Mouse (Mus musculus) left cerebral cortex, postnatal 25 days (tissue): Measurements from ENCODE around the gene Stra6. TPM values are rescaled to one million over a fixed set of nuclear protein-coding genes. Genes with fewer than 3 reads are reported as not detected.

Experiments used
- DNase-seq, 2 experiments: peaks; one replicate each; pipeline ENCODE4 v3.0.0; 2022; ENCODE audit warnings: low spot score in 2 of 2, mixed read lengths in 1 of 2
- intact Hi-C: fragments of 180-260 bp; cut with DNase I; formaldehyde crosslinking; loops from one replicate; pipeline ENCODE4 v1.15.1; 2025
- total RNA-seq, 2 experiments: library from RNA; stranded (reverse); gene quantifications; 2 replicates each; pipeline ENCODE4 v1.2.3; 2021

Stra6 gene
- total RNA-seq, 2 experiments from 2014 or later, result 7.2 to 8.7 TPM

GRCm38 (mm10) chr9:58087277-58087998 lies 23.9 kb downstream of the Stra6 start:
- intact Hi-C loops, result loop anchor here (1.0 kb wide), 1 partner anchor 116 kb away; no protein-coding TSS in a partner anchor
- peak; percentile 52 to 86 for DNase-seq

- DNase-seq, result no peak
- intact Hi-C loops, result no loop called here
Observed at GRCm38 (mm10) chr9:58091623-58092425, 28.2 kb downstream of the Stra6 start.

GRCm38 (mm10) chr9:58092581-58093269 lies 29.1 kb downstream of the Stra6 start:
- DNase-seq, result no peak
- intact Hi-C loops, result no loop called here

- DNase-seq, result no peak
- intact Hi-C loops, result no loop called here
Observed at GRCm38 (mm10) chr9:58093776-58094175, 30.2 kb downstream of the Stra6 start.

- intact Hi-C loops, result no loop called here
Observed at GRCm38 (mm10) chr9:58095977-58096376, 32.4 kb downstream of the Stra6 start.

GRCm38 (mm10) chr9:58096629-58097301 lies 33.2 kb downstream of the Stra6 start:
- intact Hi-C loops, result no loop called here

More at GRCm38 (mm10) chr9:58095977-58096376, 32.4 kb downstream of the Stra6 start:
- no peak for DNase-seq

GRCm38 (mm10) chr9:58099836-58100565 lies 36.4 kb downstream of the Stra6 start:
- intact Hi-C loops, result no loop called here
- no peak for DNase-seq

More at GRCm38 (mm10) chr9:58096629-58097301, 33.2 kb downstream of the Stra6 start:
- DNase-seq, result peak in 1 of 2 experiments; percentile 72

- DNase-seq, result peak in 1 of 2 experiments; percentile 78
- intact Hi-C loops, result no loop called here
Observed at GRCm38 (mm10) chr9:58102013-58102412, 38.4 kb downstream of the Stra6 start.

- DNase-seq, result no peak
- intact Hi-C loops, result no loop called here
Observed at GRCm38 (mm10) chr9:58103647-58104046, 40.1 kb downstream of the Stra6 start.

- intact Hi-C loops, result no loop called here
- DNase-seq, result no peak
Observed at GRCm38 (mm10) chr9:58105595-58106169, 42.1 kb downstream of the Stra6 start.

GRCm38 (mm10) chr9:58107494-58107893 lies 43.9 kb downstream of the Stra6 start:
- intact Hi-C loops, result no loop called here
- no peak for DNase-seq

- intact Hi-C loops, result loop anchor here (1.0 to 2.0 kb wide), 3 partner anchors 44 to 90 kb away; no protein-coding TSS in a partner anchor
- no peak for DNase-seq
Observed at GRCm38 (mm10) chr9:58110787-58111186, 47.2 kb downstream of the Stra6 start.

- DNase-seq, result peak; percentile 78 to 92
- intact Hi-C loops, result loop anchor here (1.0 to 2.0 kb wide), 3 partner anchors 45 to 89 kb away; no protein-coding TSS in a partner anchor
Observed at GRCm38 (mm10) chr9:58111431-58111830, 47.8 kb downstream of the Stra6 start.

GRCm38 (mm10) chr9:58112321-58112751 lies 48.7 kb downstream of the Stra6 start:
- no peak for DNase-seq
- intact Hi-C loops, result no loop called here

GRCm38 (mm10) chr9:58112866-58113278 lies 49.3 kb downstream of the Stra6 start:
- intact Hi-C loops, result no loop called here
- DNase-seq, result no peak

- intact Hi-C loops, result no loop called here
- no peak for DNase-seq
Observed at GRCm38 (mm10) chr9:58113279-58113884, 49.8 kb downstream of the Stra6 start.

GRCm38 (mm10) chr9:58114019-58114418 lies 50.4 kb downstream of the Stra6 start:
- DNase-seq, result no peak
- intact Hi-C loops, result no loop called here
